In genomic region chr1:171613962-171614361, GRCm38 (mm10) we compare ENCODE assay signal across 13 mouse cellular contexts. TPM values are rescaled to one million over a fixed set of nuclear protein-coding genes. Genes with fewer than 3 reads are reported as not detected.
DNase-seq lines count a peak whose midpoint lies in the region; ATAC-seq and TF ChIP-seq lines count a peak whose summit lies in the region.
"Had no signal": no experiment of that assay in that cellular context is flagged by ENCODE, and none has a peak within 500 bp of the region (broad histone marks: within the 10 kb centered on the region; RNA-seq: fewer than 3 reads in every experiment).

No protein-coding gene starts in this region.

- no peaks in the 10 kb centered on the region for H3K4me1 ChIP-seq in heart, adult 2 months (ENCODE audit: control insufficient read depth, insufficient read depth, low read length)
- H3K4me1 ChIP-seq in heart, embryonic 12.5 days (replicated peaks) = no peaks in the 10 kb centered on the region
- peaks cover 3% of the 10 kb centered on the region for H3K4me1 ChIP-seq in thymus, adult 2 months (replicated peaks; ENCODE audit: control insufficient read depth, insufficient read depth, low read length)
- H3K4me1 ChIP-seq: forebrain, embryonic 10.5 days; limb, embryonic 15.5 days had no signal

- TF ChIP-seq EP300 in heart, adult 2 months (IDR thresholded peaks at IDR 0.05; ENCODE audit: insufficient read depth, low read depth, low read length) = no peak

- no peak overlapping the region for H3K9ac ChIP-seq in heart, adult 2 months (ENCODE audit: low read depth, low read length)
- H3K9ac ChIP-seq in heart, embryonic 12.5 days = no peak overlapping the region
- H3K9ac ChIP-seq: limb, embryonic 15.5 days had no signal

- WGBS in heart, adult 2 months = 21% methylated on average over 2 of the region's 2 CpGs
- 22% methylated on average over 2 of the region's 2 CpGs for WGBS in heart, embryonic 12.5 days
- WGBS in thymus, adult 2 months = 9% methylated on average over 2 of the region's 2 CpGs

- no peaks in the 10 kb centered on the region for H3K9me3 ChIP-seq in heart, embryonic 12.5 days (replicated peaks)
- H3K9me3 ChIP-seq: forebrain, embryonic 10.5 days; limb, embryonic 15.5 days had no signal

- no peak for ATAC-seq in heart, embryonic 12.5 days (ENCODE audit: insufficient number of reproducible peaks, low FRiP score)
- ATAC-seq in erythroblast, adult 5-6 weeks (replicated peaks; ENCODE audit: low FRiP score, poor library complexity, severe bottlenecking) = no peak

- H3K27ac ChIP-seq in heart, adult 2 months = no peak overlapping the region
- no peak overlapping the region for H3K27ac ChIP-seq in heart, embryonic 12.5 days (ENCODE audit: poor library complexity, severe bottlenecking)
- H3K27ac ChIP-seq in thymus, adult 2 months (ENCODE audit: control insufficient read depth, insufficient read depth, low read length) = no peak overlapping the region
- H3K27ac ChIP-seq: forebrain, embryonic 10.5 days; limb, embryonic 15.5 days had no signal

- TF ChIP-seq POLR2A in heart, adult 2 months (IDR thresholded peaks at IDR 0.05; ENCODE audit: insufficient read depth, low read depth, low read length) = no peak
- TF ChIP-seq POLR2A in thymus, adult 2 months (IDR thresholded peaks at IDR 0.05; ENCODE audit: control insufficient read depth, extremely low read depth, insufficient read depth, low read length, poor library complexity) = no peak

- peak; percentile 68 for TF ChIP-seq CTCF in heart, adult 2 months (IDR thresholded peaks at IDR 0.05)
- no peak for TF ChIP-seq CTCF in thymus, adult 2 months (IDR thresholded peaks at IDR 0.05; ENCODE audit: borderline replicate concordance, control insufficient read depth, extremely low read depth, insufficient read depth, low read length, poor library complexity)

- intact Hi-C loops in heart, adult 2 months (cut with DNase I) = no loop called here

- H3K4me3 ChIP-seq in heart, adult 2 months = no peak overlapping the region
- H3K4me3 ChIP-seq in heart, embryonic 12.5 days = no peak overlapping the region
- H3K4me3 ChIP-seq in thymus, adult 2 months (ENCODE audit: control insufficient read depth, insufficient read depth, low read length) = no peak overlapping the region
- H3K4me3 ChIP-seq: forebrain, embryonic 10.5 days; limb, embryonic 15.5 days had no signal

- no peaks in the 10 kb centered on the region for H3K36me3 ChIP-seq in heart, adult 2 months (ENCODE audit: control insufficient read depth, insufficient read depth, low read length)
- no peaks in the 10 kb centered on the region for H3K36me3 ChIP-seq in heart, embryonic 12.5 days
- H3K36me3 ChIP-seq in thymus, adult 2 months (ENCODE audit: control insufficient read depth, insufficient read depth, low read length) = no peaks in the 10 kb centered on the region
- H3K36me3 ChIP-seq: forebrain, embryonic 10.5 days; limb, embryonic 15.5 days had no signal

- no peak for DNase-seq in heart, adult 2 months
- DNase-seq in thymus, adult 2 months = peak; percentile 26
- no peak for DNase-seq in thymus, postnatal 25 days
- DNase-seq in c-Kit-positive CD71-positive TER-119-positive erythroid progenitor cells, embryonic 14.5 days (ENCODE audit: low spot score) = peak; percentile 19
- DNase-seq in retina, postnatal 1 day = peak; percentile 26
- DNase-seq in left cerebral cortex, adult 8-10 months (ENCODE audit: low spot score in 2 of 2) = no peak
- DNase-seq: kidney, postnatal 10 days; right cerebral cortex, postnatal 25 days; thymus, adult 18-20 months had no signal

- H3K4me2 ChIP-seq in heart, embryonic 12.5 days = no peak overlapping the region
- H3K4me2 ChIP-seq: limb, embryonic 15.5 days had no signal

- no peaks in the 10 kb centered on the region for H3K79me2 ChIP-seq in heart, adult 2 months (replicated peaks; ENCODE audit: control insufficient read depth, insufficient read depth, low read length)

- H3K27me3 ChIP-seq in heart, adult 2 months (ENCODE audit: control insufficient read depth, insufficient read depth, low read length) = no peaks in the 10 kb centered on the region
- H3K27me3 ChIP-seq in heart, embryonic 12.5 days (replicated peaks) = peaks cover 6% of the 10 kb centered on the region; the same call in 1 of the 2 replicates
- no peaks in the 10 kb centered on the region for H3K27me3 ChIP-seq in thymus, adult 2 months (ENCODE audit: control insufficient read depth, insufficient read depth, low read length)
- H3K27me3 ChIP-seq: limb, embryonic 15.5 days had no signal

RNA-seq across cellular contexts. Expression of gene Ly9, which starts 6.8 kb away (rescaled TPM):
- total RNA-seq in heart, adult 2 months (2021) = under 1 TPM; 0.36 to 0.60 TPM
- polyA plus RNA-seq in heart, adult 2 months (2012; rRNA removed) = 0.35 and 0.74 TPM in 2 replicates
- polyA plus RNA-seq in heart, embryonic 12.5 days (2016; fragmentation: Nextera tagmentation; extraction: Ambion mirVana) = 0.10 TPM in 1 of 2 replicates, not detected in the other
- 30.6 and 32.0 TPM in 2 replicates for polyA plus RNA-seq in thymus, adult 2 months (2012; rRNA removed)
- total RNA-seq in erythroblast, adult 5-6 weeks (2015; ENCODE audit: low replicate concordance) = 7.1 and 8.8 TPM in 2 replicates
- 5.8 and 10.0 TPM in 2 replicates for total RNA-seq in erythroblast, adult 5-6 weeks (2017; ENCODE audit: low replicate concordance)
- total RNA-seq in left cerebral cortex, adult 8-10 months (2022) = 1 to 10 TPM in 2 of 4 experiments, under 1 TPM in 1, not detected in 1; 0.28 to 2.3 (median 1.7) TPM
- polyA plus RNA-seq: forebrain, embryonic 10.5 days had no signal

RNA-seq across cellular contexts. Expression of gene Slamf7, which starts 38.9 kb away (rescaled TPM):
- under 1 TPM; 0.16 to 0.21 TPM for total RNA-seq in heart, adult 2 months (2021)
- polyA plus RNA-seq in heart, adult 2 months (2012; rRNA removed) = 0.20 and 0.35 TPM in 2 replicates
- polyA plus RNA-seq in heart, embryonic 12.5 days (2016; fragmentation: Nextera tagmentation; extraction: Ambion mirVana) = not detected in 2 replicates
- 4.5 and 6.0 TPM in 2 replicates for polyA plus RNA-seq in thymus, adult 2 months (2012; rRNA removed)
- 3.3 and 10.7 TPM in 2 replicates for total RNA-seq in erythroblast, adult 5-6 weeks (2015; ENCODE audit: low replicate concordance)
- 1.4 TPM in 1 of 2 replicates, not detected in the other for total RNA-seq in erythroblast, adult 5-6 weeks (2017; ENCODE audit: low replicate concordance)
- under 1 TPM in 2 of 4 experiments, not detected in 2; 0.07 to 0.15 TPM for total RNA-seq in left cerebral cortex, adult 8-10 months (2022)
- polyA plus RNA-seq: forebrain, embryonic 10.5 days had no signal

RNA-seq across cellular contexts. Expression of gene Cd244a, which starts 55.0 kb away (rescaled TPM):
- under 1 TPM; 0.21 to 0.36 TPM for total RNA-seq in heart, adult 2 months (2021)
- 0.29 and 0.88 TPM in 2 replicates for polyA plus RNA-seq in heart, adult 2 months (2012; rRNA removed)
- polyA plus RNA-seq in heart, embryonic 12.5 days (2016; fragmentation: Nextera tagmentation; extraction: Ambion mirVana) = not detected in 2 replicates
- polyA plus RNA-seq in thymus, adult 2 months (2012; rRNA removed) = 1.8 and 1.9 TPM in 2 replicates
- 2.3 and 3.1 TPM in 2 replicates for total RNA-seq in erythroblast, adult 5-6 weeks (2015; ENCODE audit: low replicate concordance)
- 5.2 and 8.3 TPM in 2 replicates for total RNA-seq in erythroblast, adult 5-6 weeks (2017; ENCODE audit: low replicate concordance)
- total RNA-seq in left cerebral cortex, adult 8-10 months (2022) = under 1 TPM; 0.13 to 0.93 (median 0.41) TPM
- polyA plus RNA-seq: forebrain, embryonic 10.5 days had no signal

Comparison
In these comparisons a context has a peak if more than half of its experiments do, and no peak if none do; other contexts are left out.
1. DNase-seq: peak in thymus, adult 2 months (single experiment), c-Kit-positive CD71-positive TER-119-positive erythroid progenitor cells, embryonic 14.5 days (single experiment) and retina, postnatal 1 day (single experiment); none in heart, adult 2 months (0 of 2), thymus, postnatal 25 days (single experiment) and left cerebral cortex, adult 8-10 months (0 of 2).